Mouse (Mus musculus) liver, embryonic 14.5 days (tissue): Measurements from ENCODE around the gene Rpusd2.

Experiments used
- CTCF ChIP-seq: IDR thresholded peaks from 2 replicates; pipeline ENCODE4 v1.5.1; 2016; ENCODE audit warnings: antibody characterized with exemption, low read depth, control low read depth
- EP300 ChIP-seq: IDR thresholded peaks from 2 replicates; pipeline ENCODE4 v1.6.1; 2016; ENCODE audit warnings: antibody characterized with exemption, low read depth

GRCm38 (mm10) chr2:119019538-119019937 is 15.1 kb upstream of the Rpusd2 start:
- TF ChIP-seq CTCF (no peak), EP300 (no peak)
